Mouse (Mus musculus) MEL (cell line): ENCODE data around the gene Maff. TPM values are rescaled to one million over a fixed set of nuclear protein-coding genes. Genes with fewer than 3 reads are reported as not detected.

Experiments used
- DNase-seq: peaks from one replicate; pipeline ENCODE4 v3.0.0; 2011; ENCODE audit warnings: low read depth, low spot score
- H3K27ac ChIP-seq: 2 replicates; pipeline ENCODE4 v1.5.1; 2012; ENCODE audit warnings: low read depth, mild to moderate bottlenecking, control low read depth, low read length, moderate library complexity; ENCODE audit not compliant: control insufficient read depth
- H3K27me3 ChIP-seq, 2 experiments: fragments of 150-350 bp in 1 of 2; sonication (generic) in 1 of 2; 2 replicates each; pipeline ENCODE4 v1.6.1; 2012; ENCODE audit warnings: low read length in 2 of 2, mild to moderate bottlenecking in 2 of 2, improper control_type of control experiment in 1 of 2, moderate library complexity in 1 of 2; ENCODE audit not compliant: insufficient read depth in 2 of 2, control insufficient read depth in 1 of 2
- H3K36me3 ChIP-seq, 2 experiments: 2 replicates each; pipeline ENCODE4 v1.6.1; 2012 to 2014; ENCODE audit warnings: low read length in 2 of 2, improper control_type of control experiment in 1 of 2, inconsistent platforms in 1 of 2, mild to moderate bottlenecking in 1 of 2; ENCODE audit not compliant: insufficient read depth in 2 of 2, control insufficient read depth in 1 of 2
- H3K4me1 ChIP-seq, 2 experiments: fragments of 150-350 bp in 1 of 2; sonication (generic) in 1 of 2; 2 replicates each; pipeline ENCODE4 v1.6.1; 2012; ENCODE audit warnings: low read length in 2 of 2, improper control_type of control experiment in 1 of 2, mild to moderate bottlenecking in 1 of 2; ENCODE audit not compliant: insufficient read depth in 2 of 2, control insufficient read depth in 1 of 2
- H3K4me3 ChIP-seq, 2 experiments: fragments of 150-350 bp in 1 of 2; sonication (generic) in 1 of 2; 2 replicates each; pipeline ENCODE4 v1.5.1; 2012; ENCODE audit warnings: low read depth in 2 of 2, low read length in 2 of 2, mild to moderate bottlenecking in 2 of 2, moderate library complexity in 2 of 2, control low read depth in 1 of 2, improper control_type of control experiment in 1 of 2; ENCODE audit not compliant: control insufficient read depth in 1 of 2, insufficient read depth in 1 of 2
- H3K79me2 ChIP-seq: 2 replicates; pipeline ENCODE4 v1.6.1; 2012; ENCODE audit warnings: mild to moderate bottlenecking, low read length, moderate library complexity; ENCODE audit not compliant: control insufficient read depth, poor library complexity, insufficient read depth
- H3K9ac ChIP-seq: 2 replicates; pipeline ENCODE4 v1.6.1; 2012; ENCODE audit warnings: low read depth, mild to moderate bottlenecking, control low read depth, low read length, moderate library complexity; ENCODE audit not compliant: control insufficient read depth, poor library complexity, severe bottlenecking
- H3K9me3 ChIP-seq: fragments of 150-350 bp; sonication (generic); replicated peaks from 2 replicates; pipeline ENCODE4 v1.6.1; 2012; ENCODE audit warnings: mild to moderate bottlenecking, low read length, improper control_type of control experiment, moderate library complexity; ENCODE audit not compliant: insufficient read depth
- CHD1 ChIP-seq: IDR thresholded peaks from 2 replicates; pipeline ENCODE4 v1.6.1; 2012; ENCODE audit warnings: low read depth, mild to moderate bottlenecking, inconsistent platforms, low read length, improper control_type of control experiment
- ETS1 ChIP-seq: IDR thresholded peaks from 2 replicates; pipeline ENCODE4 v1.6.1; 2012; ENCODE audit warnings: low read depth, mild to moderate bottlenecking, inconsistent platforms, low read length, improper control_type of control experiment, moderate library complexity
- JUND ChIP-seq: IDR thresholded peaks from 2 replicates; pipeline ENCODE4 v1.6.1; 2011; ENCODE audit warnings: low read depth, mild to moderate bottlenecking, improper control_type of control experiment, low read length
- MAX ChIP-seq: IDR thresholded peaks from 2 replicates; pipeline ENCODE4 v1.6.1; 2011; ENCODE audit warnings: low read length, improper control_type of control experiment
- MAZ ChIP-seq: IDR thresholded peaks from 2 replicates; pipeline ENCODE4 v1.6.1; 2012; ENCODE audit warnings: low read depth, mild to moderate bottlenecking, inconsistent platforms, low read length, improper control_type of control experiment
- MYC ChIP-seq: IDR thresholded peaks from 2 replicates; pipeline ENCODE4 v1.6.1; 2011; ENCODE audit warnings: low read depth, mild to moderate bottlenecking, low read length, improper control_type of control experiment, moderate library complexity
- POLR2A ChIP-seq, 2 experiments: IDR thresholded peaks; 2 replicates each; pipeline ENCODE4 v1.6.1; 2011 to 2012; ENCODE audit warnings: low read length in 2 of 2, mild to moderate bottlenecking in 2 of 2, control low read depth in 1 of 2, improper control_type of control experiment in 1 of 2, low read depth in 1 of 2, moderate library complexity in 1 of 2; ENCODE audit not compliant: control insufficient read depth in 1 of 2, insufficient read depth in 1 of 2, poor library complexity in 1 of 2
- POLR2AphosphoS2 ChIP-seq: IDR thresholded peaks from 2 replicates; pipeline ENCODE4 v1.6.1; 2011; ENCODE audit warnings: low read length, improper control_type of control experiment
- POLR2AphosphoS5 ChIP-seq: IDR thresholded peaks from 2 replicates; pipeline ENCODE4 v1.6.1; 2012; ENCODE audit warnings: low read depth, borderline replicate concordance, mild to moderate bottlenecking, inconsistent platforms, low read length, moderate library complexity, mixed read lengths
- SMC3 ChIP-seq: IDR thresholded peaks from 2 replicates; pipeline ENCODE4 v1.6.1; 2011; ENCODE audit warnings: low read depth, low read length, improper control_type of control experiment
- UBTF ChIP-seq: IDR thresholded peaks from 2 replicates; pipeline ENCODE4 v1.6.1; 2012; ENCODE audit warnings: low read depth, mild to moderate bottlenecking, inconsistent platforms, low read length, improper control_type of control experiment, moderate library complexity, borderline replicate concordance; ENCODE audit not compliant: insufficient read depth
- ZC3H11A ChIP-seq: IDR thresholded peaks from 2 replicates; pipeline ENCODE4 v1.6.1; 2012; ENCODE audit warnings: low read depth, mild to moderate bottlenecking, inconsistent platforms, low read length, improper control_type of control experiment
- ZMIZ1 ChIP-seq: IDR thresholded peaks from 2 replicates; pipeline ENCODE4 v1.6.1; 2012; ENCODE audit warnings: low read depth, mild to moderate bottlenecking, inconsistent platforms, low read length, improper control_type of control experiment, moderate library complexity
- polyA plus RNA-seq, 2 experiments: library from polyadenylated mRNA; stranded (reverse) in 1 of 2; unstranded in 1 of 2; fragments of >175 nt in 1 of 2; fragments of >200 nt in 1 of 2; gene quantifications; 2 replicates each; pipeline versions ENCODE4 v1.2.1 to v1.2.4; 2012; ENCODE audit warnings: low replicate concordance in 2 of 2, low read depth in 1 of 2; ENCODE audit not compliant: insufficient read length in 2 of 2, insufficient read depth in 1 of 2, missing spikeins in 1 of 2
- total RNA-seq: library from RNA; depleted of rRNA; stranded (reverse); fragments of 300-350 nt; gene quantifications from 2 replicates; pipeline ENCODE4 v1.2.3, GENCODE M21; 2012

Maff gene
- total and polyA plus RNA-seq, 3 experiments: 3.3 to 5.8 TPM; not detected in 1

DNA sequence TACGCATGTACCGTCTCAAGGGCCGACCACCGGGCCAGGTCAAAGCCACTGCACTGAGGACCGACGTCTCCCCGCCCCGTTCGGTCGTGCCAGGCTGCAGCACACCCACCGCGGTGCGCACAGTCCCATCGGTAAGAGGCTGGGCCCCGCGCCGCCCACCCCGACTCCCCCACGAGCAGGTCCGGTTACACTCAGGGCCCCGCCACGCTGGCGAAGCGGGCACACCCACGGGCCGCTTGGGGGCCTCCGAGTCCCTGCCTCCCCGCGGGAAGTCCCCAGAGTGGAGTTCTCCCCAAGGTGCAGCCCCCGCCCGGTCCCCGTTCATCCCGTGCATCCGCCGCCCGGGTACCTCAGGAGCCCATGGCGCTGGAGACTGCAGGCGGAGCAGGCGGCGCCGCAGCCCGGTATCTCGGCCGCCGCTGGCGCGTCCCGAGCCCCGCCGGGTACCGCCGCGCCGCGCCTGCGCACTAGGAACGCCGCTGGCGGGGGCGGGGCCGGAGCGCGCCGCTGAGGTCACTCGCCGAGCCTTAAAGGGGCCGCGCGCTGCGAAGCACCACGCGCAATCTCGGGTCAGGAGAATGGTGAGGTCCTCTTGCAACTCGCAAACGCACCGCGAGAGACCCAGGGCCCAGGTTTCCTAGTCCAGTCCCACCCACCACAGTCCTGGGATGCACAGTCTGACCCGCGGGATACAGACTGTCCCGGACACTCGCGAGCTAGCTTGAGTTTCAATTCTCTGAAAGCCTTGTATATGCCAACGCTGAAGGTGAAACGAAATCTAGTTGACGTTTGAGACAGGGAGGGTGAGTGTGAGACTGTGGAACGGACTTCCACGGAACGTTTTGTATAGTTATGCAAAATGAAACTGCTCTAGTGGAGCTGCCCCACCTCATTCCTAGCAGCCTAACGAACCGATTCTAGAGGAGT lies 56.7 kb downstream of the Maff start, which contains the start of gene Tmem184b (continued):
- TF ChIP-seq POLR2AphosphoS5 (no peak), MAZ (no peak), UBTF (no peak), POLR2A (IDR thresholded peaks at IDR 0.05; ENCODE audit: control insufficient read depth in 1 of 2, insufficient read depth in 1 of 2, low read depth in 1 of 2, low read length in 2 of 2, poor library complexity in 1 of 2) (peak; percentile 67 to 82)

DNA sequence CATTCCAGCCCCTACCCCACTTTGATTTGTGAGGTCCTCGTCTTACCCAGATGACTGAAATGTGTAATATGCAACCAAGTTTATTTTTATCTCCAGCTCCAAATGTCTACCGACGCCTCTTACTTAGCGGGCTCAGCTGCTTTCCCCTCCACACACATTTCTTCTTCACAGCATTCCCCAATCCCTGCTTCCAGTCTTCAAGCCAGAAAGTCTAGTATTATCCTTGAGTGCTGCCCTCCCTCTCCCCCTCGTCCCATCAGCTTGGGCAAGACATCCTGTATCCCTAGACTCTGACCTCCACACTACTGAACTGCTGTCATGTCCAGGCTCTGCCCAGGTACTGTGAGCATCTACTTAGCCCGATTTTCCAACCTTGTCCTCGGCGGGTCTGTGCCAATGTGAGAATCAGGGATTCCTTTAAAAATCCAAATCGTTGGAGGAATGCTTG lies 57.4 kb downstream of the Maff start:
- no peaks in the 10 kb centered on the region for H3K27me3 ChIP-seq
- H3K4me1 ChIP-seq: peaks cover 0 to 32% of the 10 kb centered on the region in 2 experiments
- H3K79me2 ChIP-seq: peaks cover 9% of the 10 kb centered on the region
- peaks cover 0 to 7% of the 10 kb centered on the region in 2 experiments; a peak in 1 of 4 replicates for H3K36me3 ChIP-seq
- DNase-seq: no peak
- H3K27ac ChIP-seq: no peak overlapping the region; the same call in 1 of the 2 replicates
- H3K4me3 ChIP-seq: peak overlapping the region; percentile 88 to 91
- 0 out of 2 replicates have a peak, but pooled peaks have one; percentile 7 for TF ChIP-seq MYC
- TF ChIP-seq ZC3H11A: no peak
- H3K9ac ChIP-seq: peak overlapping the region; percentile 66
- no peaks in the 10 kb centered on the region for H3K9me3 ChIP-seq

DNA sequence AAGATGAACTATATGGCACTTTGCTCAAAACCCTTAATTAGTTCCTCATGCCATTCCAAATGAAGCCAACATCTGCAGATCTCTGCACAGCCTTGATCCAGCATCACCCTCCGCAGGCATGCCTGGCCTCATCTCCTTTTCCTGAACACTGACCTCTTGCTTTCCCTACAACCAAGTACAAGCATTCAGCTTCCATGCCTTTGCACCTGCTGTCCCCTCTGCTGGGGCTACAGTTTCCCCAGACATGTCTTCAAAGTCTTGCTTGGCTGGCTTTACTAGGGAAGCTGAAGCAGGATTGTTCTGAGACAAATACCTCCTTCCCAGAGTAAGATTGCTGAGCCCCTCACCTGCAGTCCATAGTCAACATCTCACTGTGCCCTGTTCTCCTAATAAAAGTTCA lies 57.9 kb downstream of the Maff start:
- TF ChIP-seq ETS1 (no peak), POLR2AphosphoS2 (no peak), SMC3 (no peak), MAX (no peak), JUND (no peak), CHD1 (no peak), ZMIZ1 (no peak)
- peaks cover 2 to 32% of the 10 kb centered on the region in 2 experiments for H3K4me1 ChIP-seq
- H3K4me3 ChIP-seq: peak overlapping the region in 1 of 2 experiments; percentile 4; a peak in 2 of 4 replicates

More for the DNA sequence above, 57.9 kb downstream of the Maff start:
- Histone ChIP-seq H3K9ac (no peak overlapping the region), H3K79me2 (peaks cover 9% of the 10 kb centered on the region), H3K27ac (no peak overlapping the region), H3K36me3 (peaks cover 0 to 7% of the 10 kb centered on the region in 2 experiments; a peak in 1 of 4 replicates), H3K9me3 (no peaks in the 10 kb centered on the region), H3K27me3 (no peaks in the 10 kb centered on the region)
- no peak for DNase-seq
